Mouse (Mus musculus) CD8-positive naive resting alpha-beta T cell, adult 2 months (primary cell): ENCODE results near the gene Ascl5.

Experiments used
- DNase-seq, 2 experiments: peaks; one replicate each; pipeline ENCODE4 v3.0.0; 2022; ENCODE audit warnings: low read depth in 2 of 2, low spot score in 2 of 2

Gene Ascl5

GRCm38 (mm10) chr1:136051013-136051315 lies 360 bp downstream of the Ascl5 start:
- DNase-seq = peak in 1 of 2 experiments; percentile 11

DNA sequence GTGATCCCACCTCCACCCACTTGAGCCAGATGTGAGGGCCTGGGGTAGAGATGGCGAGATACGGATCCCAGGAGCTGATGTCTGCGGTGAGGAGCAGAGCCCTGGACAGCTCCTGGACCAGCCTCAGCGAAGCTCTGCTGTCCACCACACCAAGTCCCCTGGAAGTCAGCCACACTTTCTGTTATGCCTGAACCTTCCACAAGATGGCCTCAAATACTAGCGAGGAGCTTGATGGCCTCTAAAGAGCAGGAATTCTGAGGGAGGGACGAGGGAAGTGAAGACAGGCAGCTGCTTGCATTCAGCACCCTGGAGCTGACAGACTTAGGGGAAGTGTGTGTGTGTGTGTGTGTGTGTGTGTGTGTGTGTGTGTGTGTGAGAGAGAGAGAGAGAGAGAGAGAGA lies 861 bp downstream of the Ascl5 start:
- no peak for DNase-seq

GRCm38 (mm10) chr1:136052547-136052946 lies 1.9 kb downstream of the Ascl5 start, which contains the start of gene Cacna1s:
Gene Cacna1s (plus strand): TSS chr1:136052750.
- DNase-seq = no peak

DNA sequence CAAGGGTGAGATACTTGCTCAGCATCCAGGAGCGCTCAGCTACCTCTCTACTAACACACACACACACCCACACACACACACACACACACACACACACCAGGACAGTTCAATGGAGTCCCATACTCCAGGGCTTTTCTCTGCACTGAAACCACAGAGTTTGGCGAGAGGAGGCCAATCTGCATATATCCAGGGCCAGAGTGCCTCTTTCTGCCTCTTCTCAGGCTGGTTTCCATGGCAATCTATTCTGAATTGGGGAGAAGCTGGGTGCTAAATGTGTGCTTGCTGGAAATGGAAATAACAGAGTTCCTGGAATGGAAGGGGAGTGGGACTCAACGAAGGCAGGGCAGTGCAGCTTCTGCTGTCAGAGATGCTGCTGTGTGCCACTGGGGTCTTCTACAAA lies 5.2 kb downstream of the Ascl5 start:
- DNase-seq = no peak

DNA sequence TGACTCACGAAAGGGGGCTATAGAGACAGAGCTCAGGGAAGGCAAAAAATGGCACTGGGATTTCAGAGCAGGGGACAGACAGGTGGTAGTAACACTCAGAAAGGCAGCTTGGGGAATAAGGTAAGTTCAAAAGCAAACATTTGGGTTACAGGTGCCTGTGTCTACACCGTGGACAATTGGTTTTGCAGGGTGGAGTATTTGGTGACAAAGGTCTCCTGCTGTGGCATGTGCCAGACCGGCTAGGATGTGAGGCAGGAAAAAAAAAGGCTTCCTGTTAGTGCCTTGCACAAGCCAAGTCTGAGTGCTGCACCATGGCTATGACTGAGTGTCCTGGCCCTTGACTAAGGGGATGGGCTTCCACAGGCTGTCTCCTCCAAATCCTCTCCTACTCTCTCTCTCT lies 8.0 kb downstream of the Ascl5 start:
- no peak for DNase-seq

DNA sequence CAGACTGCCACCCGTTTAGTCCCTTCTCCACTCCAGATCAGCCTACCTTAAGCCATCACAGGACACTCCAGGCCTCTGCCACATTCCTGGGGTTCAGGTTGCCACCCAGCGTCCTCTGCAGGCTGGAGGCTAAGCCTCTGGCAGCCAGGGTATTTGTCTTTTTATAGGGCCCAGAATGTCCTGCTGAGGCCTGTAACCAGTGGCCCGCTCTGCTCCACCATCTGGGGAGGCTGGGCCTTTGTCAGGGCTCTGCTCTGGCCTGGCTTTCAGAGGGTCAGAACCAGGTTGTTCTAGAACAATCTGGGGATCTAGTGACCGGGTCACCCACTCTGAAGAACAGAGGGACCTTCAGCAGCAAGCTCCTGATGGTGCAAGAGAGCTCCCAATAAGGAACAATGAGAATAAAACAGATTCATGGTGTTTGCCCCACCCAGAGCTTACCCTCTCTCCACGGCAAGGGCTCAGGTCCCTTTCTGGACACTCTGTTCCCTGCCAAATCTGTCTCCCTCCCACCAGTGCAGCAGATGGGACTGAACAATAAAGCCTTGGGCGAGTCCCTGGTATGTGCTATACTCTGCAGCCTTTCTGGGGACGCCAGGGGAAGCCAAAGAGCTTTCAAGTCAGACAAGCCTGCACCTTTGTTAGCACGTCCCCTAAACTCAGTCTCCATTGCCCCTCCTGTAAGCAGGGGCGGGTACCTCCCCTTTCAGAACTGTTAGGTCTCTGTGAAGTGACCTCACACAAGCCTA lies 10.6 kb downstream of the Ascl5 start:
- DNase-seq = peak; percentile 49 to 67

- no peak for DNase-seq
These were observed 11.2 kb downstream of the Ascl5 start for GRCm38 (mm10) chr1:136061790-136062141.

DNA sequence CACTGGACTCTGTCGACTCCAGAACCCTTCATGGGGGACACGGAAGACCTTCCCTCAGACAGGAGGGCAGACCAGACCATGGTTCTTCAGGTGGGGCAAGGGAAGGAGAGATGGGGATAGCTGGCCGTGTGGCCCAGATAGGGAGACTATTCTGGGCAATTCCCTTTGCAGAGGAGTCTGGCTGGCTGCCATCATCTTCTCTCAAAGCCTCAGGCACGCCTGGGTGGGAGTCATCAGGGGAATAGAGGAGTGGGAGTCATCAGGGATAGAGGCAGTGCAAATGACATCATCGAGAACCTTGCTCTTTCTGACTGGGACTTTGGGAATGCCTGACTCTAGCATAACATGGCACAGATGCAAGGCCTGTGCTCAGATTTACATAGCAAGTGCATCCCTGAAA lies 13.4 kb downstream of the Ascl5 start:
- DNase-seq = no peak

DNA sequence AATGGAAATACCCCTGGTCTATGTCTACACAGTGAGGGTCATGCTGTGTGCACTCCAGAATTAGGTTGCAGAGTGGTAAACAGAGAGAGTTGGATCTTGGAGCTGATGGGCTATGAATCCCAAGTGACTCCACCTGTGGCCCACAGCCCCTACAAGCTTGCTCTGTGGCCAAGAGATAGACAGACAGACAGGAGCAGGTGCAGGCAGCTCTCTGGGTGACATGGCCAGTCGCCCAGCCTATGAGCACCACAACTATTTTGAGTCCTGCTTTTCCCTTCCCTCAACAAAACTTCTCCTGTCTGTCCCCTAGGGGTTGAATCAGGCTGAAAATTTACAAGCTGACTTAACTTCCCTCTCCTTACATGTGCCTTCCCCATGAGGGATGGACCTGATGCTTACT lies 16.0 kb downstream of the Ascl5 start:
- DNase-seq = no peak

- DNase-seq = no peak
These were observed 17.0 kb downstream of the Ascl5 start for GRCm38 (mm10) chr1:136067579-136067978.

GRCm38 (mm10) chr1:136076086-136076485 lies 25.5 kb downstream of the Ascl5 start:
- no peak for DNase-seq

GRCm38 (mm10) chr1:136077656-136078055 lies 27.1 kb downstream of the Ascl5 start:
- no peak for DNase-seq

DNA sequence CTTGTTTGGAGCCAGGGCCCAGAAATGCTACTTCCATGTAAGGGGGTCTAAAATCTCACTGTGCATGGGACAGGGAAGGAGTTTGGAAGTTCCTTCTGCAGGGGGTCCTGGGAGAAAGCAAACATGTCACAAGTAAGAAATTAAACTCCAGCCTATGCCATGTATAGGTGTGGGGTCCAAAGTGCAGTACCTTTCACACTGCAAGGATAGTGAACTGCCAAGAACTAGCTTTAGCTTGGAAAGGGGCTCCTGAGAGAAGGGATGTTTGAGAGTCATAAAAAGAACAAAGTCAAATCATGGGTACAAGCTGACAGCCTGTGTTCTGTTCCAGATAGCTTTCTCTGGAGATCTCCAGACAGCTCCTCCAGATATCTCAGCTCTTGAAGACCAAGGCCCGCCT lies 30.6 kb downstream of the Ascl5 start:
- DNase-seq = no peak

DNA sequence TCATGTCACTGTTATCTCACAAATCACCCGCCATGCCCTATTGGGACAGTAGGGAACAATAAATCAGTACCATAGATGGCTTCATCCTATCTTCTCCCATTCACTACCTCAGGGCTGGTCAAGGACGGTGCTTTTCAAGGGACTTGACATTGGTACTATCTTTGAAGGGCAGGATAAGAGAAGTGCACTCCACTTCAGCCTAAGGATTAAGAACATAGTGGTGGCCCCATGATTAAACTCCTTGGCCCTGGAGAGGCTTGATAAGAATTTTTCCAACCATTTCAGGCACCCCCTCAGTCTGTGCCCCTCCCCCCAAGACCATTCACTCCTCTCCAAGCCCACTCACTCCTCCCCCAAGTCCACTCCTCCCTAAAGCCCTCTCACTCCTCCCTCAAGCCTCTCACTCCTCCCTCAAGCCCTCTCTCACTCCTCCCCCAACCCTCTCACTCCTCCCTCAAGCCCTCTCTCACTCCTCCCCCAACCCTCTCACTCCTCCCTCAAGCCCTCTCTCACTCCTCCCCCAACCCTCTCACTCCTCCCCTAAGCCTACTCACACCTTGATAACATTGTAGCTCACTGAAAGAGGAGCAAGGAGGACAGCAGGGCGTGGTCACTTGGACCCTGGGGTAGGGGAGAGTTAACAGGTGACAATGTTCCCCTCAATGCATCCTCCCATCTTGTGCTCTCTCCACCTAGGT lies 35.5 kb downstream of the Ascl5 start:
- no peak for DNase-seq

DNA sequence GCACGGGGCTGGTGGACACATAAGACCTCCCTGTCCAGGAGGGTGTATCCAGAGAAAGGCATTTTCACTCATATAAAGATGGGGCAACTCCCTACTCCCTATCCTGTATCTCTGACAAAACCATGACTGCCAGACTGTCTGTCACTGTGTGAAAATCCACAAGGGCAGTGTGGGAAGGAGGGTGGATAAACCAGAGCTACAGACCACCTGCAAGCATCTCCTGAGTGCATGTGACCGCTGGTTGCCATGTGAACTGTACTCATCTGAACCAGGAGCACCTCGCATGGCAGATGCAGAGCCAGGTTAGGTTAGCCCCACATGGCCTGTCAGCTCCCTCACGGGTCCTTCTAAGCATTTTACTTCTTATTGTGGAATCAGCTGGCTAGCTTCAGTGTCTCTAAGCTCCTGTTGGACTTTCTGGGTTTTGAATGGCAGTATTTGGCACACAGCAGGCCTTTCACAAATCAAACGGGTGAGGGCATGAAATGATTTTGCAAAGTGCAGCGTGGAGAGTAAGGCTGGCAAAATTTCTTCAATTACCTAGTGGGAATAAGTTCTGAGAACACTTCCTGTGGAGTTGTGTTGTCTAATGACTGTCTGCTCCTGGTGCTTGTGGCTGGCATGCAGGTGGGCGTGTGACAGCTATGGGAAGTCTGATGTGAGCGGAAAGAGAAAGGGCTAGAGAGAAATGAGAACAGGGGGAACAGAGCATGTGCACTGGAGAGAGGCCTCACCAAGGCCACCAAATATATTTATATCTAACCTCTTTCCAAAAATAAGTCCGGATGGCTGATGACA lies 39.0 kb downstream of the Ascl5 start:
- no peak for DNase-seq

DNA sequence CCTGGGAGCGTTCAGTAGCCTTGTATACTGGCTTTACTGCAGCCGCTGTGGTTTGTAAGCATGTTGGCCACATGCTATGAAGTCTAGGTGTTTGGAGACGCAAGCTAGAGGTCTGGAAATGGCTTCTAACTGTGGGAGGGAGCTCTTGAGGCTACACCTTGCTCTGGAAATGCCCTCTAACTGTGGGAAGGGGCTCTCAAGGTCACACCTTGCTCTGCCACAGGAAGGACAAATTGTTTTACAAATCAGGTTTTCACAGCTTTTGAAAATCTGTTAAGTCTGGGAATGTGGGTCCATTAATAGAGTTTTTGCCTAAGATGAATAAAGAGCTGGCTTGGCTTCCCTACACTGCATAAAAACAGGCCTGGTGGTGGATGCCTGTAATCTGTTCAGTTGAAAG lies 43.1 kb downstream of the Ascl5 start:
- DNase-seq = no peak

DNA sequence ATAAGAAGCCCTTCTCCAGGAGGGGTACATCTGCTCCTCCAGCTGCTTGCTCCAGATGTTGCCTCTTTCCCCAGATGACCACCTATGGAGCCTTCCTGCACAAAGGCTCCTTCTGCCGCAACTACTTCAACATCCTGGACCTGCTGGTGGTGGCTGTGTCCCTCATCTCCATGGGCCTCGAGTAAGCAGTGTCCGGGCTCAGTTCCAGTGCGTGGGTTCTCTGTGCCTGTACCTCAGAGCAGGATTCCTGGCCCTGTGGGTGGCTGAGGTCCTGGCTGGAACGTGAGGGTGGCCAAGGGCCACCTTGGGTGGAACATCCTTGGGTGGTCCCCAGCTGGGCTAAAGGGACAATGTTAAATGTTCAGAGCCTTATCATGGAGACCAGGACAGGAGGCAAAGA lies 44.2 kb downstream of the Ascl5 start:
- DNase-seq = no peak
